Mouse (Mus musculus): Measurements from ENCODE around the gene Aim2. TPM values are rescaled to one million over a fixed set of nuclear protein-coding genes. Genes with fewer than 3 reads are reported as not detected.

The Aim2 gene
- polyA plus RNA-seq, 1 experiment = 1.8 TPM

DNA sequence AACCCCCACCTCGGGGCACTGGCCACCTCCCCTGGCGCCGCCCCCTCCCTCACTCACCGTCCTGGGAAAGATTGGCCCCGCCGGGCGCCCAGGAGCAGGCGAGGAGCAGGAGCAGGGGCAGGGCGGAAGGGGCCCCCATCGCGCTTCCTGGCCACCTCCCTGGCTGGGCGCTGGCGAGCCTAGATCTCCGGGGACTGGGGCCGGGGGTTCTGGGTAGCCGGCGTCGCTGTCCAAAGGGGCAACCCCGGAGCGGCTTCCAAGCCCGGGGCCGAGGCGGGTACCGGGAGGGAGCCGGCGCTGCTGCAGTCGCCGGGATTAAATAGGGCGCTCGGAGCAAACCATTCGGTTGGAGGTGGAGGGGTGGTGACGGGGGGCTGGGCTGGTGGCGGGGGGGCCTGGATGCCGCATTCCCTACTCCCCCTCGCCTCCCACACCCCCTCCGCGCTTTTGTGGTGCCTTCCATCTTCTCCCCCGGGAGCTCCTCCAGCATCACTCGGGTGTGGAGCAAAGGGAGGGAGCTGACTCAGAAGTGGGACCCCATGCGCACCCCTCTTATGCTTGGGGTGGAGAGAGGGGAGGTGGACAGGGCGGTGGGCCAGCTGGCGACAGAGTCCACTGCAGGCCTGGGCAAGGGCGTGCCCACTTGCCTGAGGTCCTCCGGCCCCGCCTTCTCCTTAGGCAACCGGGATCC, 16.8 kb downstream of the Aim2 start, which contains the start of gene Cadm3:
TSS of gene Cadm3 (minus strand) at position 340 of the 691 bp plus-strand sequence.
- no peaks in the 10 kb centered on the region for H3K4me1 ChIP-seq (ENCODE audit: control insufficient read depth, insufficient read depth, low read length)
- H3K4me3 ChIP-seq (ENCODE audit: insufficient read depth, low read depth, low read length) = no peak within 1 kb of the TSS
- no peaks in the 10 kb centered on the region for H3K36me3 ChIP-seq (ENCODE audit: control insufficient read depth, insufficient read depth, low read length)
- H3K27me3 ChIP-seq (replicated peaks; ENCODE audit: control insufficient read depth, insufficient read depth, low read length) = no peaks in the 10 kb centered on the region
- no peak within 1 kb of the TSS for H3K27ac ChIP-seq (ENCODE audit: insufficient read depth, low read depth, low read length)
- DNase-seq = no peak
- WGBS = 1% methylated on average over 46 of the region's 46 CpGs
- TF ChIP-seq POLR2A (IDR thresholded peaks at IDR 0.05; ENCODE audit: low read depth, low read length) (no peak), CTCF (conservative IDR thresholded peaks at IDR 0.05; ENCODE audit: insufficient read depth, insufficient read length, low read depth, low read length) (no peak)

DNA sequence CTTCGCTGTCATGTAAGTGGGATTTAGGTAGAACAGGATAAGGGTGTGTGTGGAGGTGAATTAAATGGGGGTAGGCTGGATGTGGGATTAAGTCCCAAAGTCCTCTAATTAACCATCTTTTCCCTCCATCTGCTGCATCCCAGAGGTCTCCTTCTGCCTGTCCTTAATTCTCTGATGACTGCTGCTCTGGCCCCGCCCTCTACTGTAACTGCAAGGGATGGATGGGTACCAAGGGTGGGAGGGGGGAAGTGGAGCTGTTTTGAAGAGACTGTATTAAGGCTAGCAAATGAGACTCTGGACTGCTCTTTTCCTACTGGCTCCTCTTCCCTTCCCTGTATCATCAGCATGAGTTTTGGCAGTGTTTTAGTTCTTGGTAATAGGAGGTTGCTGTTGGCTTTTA, 18.9 kb downstream of the Aim2 start:
- no peaks in the 10 kb centered on the region for H3K36me3 ChIP-seq (ENCODE audit: control insufficient read depth, insufficient read depth, low read length)
- no peak overlapping the region for H3K4me3 ChIP-seq (ENCODE audit: insufficient read depth, low read depth, low read length)
- no peaks in the 10 kb centered on the region for H3K4me1 ChIP-seq (ENCODE audit: control insufficient read depth, insufficient read depth, low read length)
- DNase-seq = no peak
- H3K27ac ChIP-seq (ENCODE audit: insufficient read depth, low read depth, low read length) = no peak overlapping the region
- no peak for TF ChIP-seq POLR2A (IDR thresholded peaks at IDR 0.05; ENCODE audit: low read depth, low read length)
- TF ChIP-seq CTCF (conservative IDR thresholded peaks at IDR 0.05; ENCODE audit: insufficient read depth, insufficient read length, low read depth, low read length) = no peak
- no peaks in the 10 kb centered on the region for H3K27me3 ChIP-seq (replicated peaks; ENCODE audit: control insufficient read depth, insufficient read depth, low read length)
- WGBS = 69% methylated on average over 2 of the region's 2 CpGs

DNA sequence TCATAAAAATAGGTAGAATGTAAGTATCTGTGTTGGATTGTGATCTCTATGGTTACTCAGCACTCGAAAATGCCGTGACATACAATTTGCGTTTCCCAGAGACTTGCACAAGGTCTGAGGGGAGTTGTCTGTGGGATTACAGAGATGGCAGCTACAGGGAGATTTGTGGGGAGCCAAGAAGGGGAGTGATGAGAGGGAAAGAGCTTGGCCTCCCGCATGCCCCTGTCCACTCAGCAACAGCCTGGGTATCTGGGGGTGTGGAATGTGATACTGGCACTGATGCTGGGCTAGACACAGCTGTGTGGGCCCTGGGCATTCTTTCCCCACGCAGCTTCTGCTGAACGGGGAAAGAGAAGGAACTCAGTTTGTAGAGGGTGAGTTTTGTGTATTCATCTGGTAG, 19.8 kb downstream of the Aim2 start:
- Histone ChIP-seq H3K36me3 (ENCODE audit: control insufficient read depth, insufficient read depth, low read length) (no peaks in the 10 kb centered on the region), H3K27ac (ENCODE audit: insufficient read depth, low read depth, low read length) (no peak overlapping the region), H3K27me3 (replicated peaks; ENCODE audit: control insufficient read depth, insufficient read depth, low read length) (no peaks in the 10 kb centered on the region), H3K4me3 (ENCODE audit: insufficient read depth, low read depth, low read length) (no peak overlapping the region), H3K4me1 (ENCODE audit: control insufficient read depth, insufficient read depth, low read length) (no peaks in the 10 kb centered on the region)
- 55% methylated on average over 6 of the region's 6 CpGs for WGBS
- no peak for DNase-seq
- TF ChIP-seq CTCF (conservative IDR thresholded peaks at IDR 0.05; ENCODE audit: insufficient read depth, insufficient read length, low read depth, low read length) (no peak), POLR2A (IDR thresholded peaks at IDR 0.05; ENCODE audit: low read depth, low read length) (no peak)

DNA sequence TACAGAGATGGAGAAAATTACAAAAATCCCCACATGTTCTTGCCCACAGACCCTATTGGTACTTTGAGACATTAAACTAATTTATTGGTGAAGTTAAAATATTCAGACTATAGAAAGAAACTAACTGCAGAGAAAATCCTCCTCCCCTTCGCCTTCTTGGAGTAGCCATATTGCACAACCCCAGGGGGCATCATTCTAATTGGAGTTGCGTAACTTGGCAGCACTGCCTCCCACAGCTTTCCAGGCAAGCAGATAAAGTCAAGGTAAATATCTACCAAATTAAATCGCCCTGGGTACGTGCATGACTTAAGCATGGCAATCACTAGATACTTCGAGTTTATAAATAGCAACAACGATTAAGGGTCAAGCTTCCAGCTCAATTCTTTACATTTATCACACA, 20.9 kb downstream of the Aim2 start:
- H3K27ac ChIP-seq (ENCODE audit: insufficient read depth, low read depth, low read length) = no peak overlapping the region
- H3K36me3 ChIP-seq (ENCODE audit: control insufficient read depth, insufficient read depth, low read length) = no peaks in the 10 kb centered on the region
- no peak overlapping the region for H3K4me3 ChIP-seq (ENCODE audit: insufficient read depth, low read depth, low read length)
- 78% methylated on average over 6 of the region's 6 CpGs for WGBS
- DNase-seq = no peak
- no peaks in the 10 kb centered on the region for H3K4me1 ChIP-seq (ENCODE audit: control insufficient read depth, insufficient read depth, low read length)
- TF ChIP-seq CTCF (conservative IDR thresholded peaks at IDR 0.05; ENCODE audit: insufficient read depth, insufficient read length, low read depth, low read length) (no peak), POLR2A (IDR thresholded peaks at IDR 0.05; ENCODE audit: low read depth, low read length) (no peak)
- H3K27me3 ChIP-seq (replicated peaks; ENCODE audit: control insufficient read depth, insufficient read depth, low read length) = no peaks in the 10 kb centered on the region

DNA sequence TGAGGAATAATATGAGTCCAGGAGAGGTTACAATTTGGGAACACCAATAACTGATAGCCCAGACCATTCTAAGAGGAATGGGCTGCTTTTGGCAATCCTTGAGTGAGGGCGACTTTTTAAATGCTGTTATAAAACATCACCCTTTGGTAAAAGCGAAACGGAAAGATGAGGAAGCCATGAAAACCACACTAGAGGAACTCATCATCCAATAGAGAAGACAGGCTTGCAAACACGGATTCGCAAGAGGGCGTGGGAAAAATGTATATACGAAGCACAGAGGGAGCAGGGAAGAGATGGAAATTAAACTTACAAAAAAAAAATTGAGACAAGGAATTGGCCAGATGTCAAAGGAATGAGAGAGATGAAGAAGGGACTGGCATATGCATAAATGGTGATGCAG, 23.3 kb downstream of the Aim2 start:
- Histone ChIP-seq H3K4me1 (ENCODE audit: control insufficient read depth, insufficient read depth, low read length) (no peaks in the 10 kb centered on the region), H3K36me3 (ENCODE audit: control insufficient read depth, insufficient read depth, low read length) (no peaks in the 10 kb centered on the region), H3K27me3 (replicated peaks; ENCODE audit: control insufficient read depth, insufficient read depth, low read length) (no peaks in the 10 kb centered on the region), H3K4me3 (ENCODE audit: insufficient read depth, low read depth, low read length) (no peak overlapping the region), H3K27ac (ENCODE audit: insufficient read depth, low read depth, low read length) (no peak overlapping the region)
- DNase-seq = no peak
- TF ChIP-seq POLR2A (IDR thresholded peaks at IDR 0.05; ENCODE audit: low read depth, low read length) = no peak
- no peak for TF ChIP-seq CTCF (conservative IDR thresholded peaks at IDR 0.05; ENCODE audit: insufficient read depth, insufficient read length, low read depth, low read length)
- 80% methylated on average over 7 of the region's 7 CpGs for WGBS

DNA sequence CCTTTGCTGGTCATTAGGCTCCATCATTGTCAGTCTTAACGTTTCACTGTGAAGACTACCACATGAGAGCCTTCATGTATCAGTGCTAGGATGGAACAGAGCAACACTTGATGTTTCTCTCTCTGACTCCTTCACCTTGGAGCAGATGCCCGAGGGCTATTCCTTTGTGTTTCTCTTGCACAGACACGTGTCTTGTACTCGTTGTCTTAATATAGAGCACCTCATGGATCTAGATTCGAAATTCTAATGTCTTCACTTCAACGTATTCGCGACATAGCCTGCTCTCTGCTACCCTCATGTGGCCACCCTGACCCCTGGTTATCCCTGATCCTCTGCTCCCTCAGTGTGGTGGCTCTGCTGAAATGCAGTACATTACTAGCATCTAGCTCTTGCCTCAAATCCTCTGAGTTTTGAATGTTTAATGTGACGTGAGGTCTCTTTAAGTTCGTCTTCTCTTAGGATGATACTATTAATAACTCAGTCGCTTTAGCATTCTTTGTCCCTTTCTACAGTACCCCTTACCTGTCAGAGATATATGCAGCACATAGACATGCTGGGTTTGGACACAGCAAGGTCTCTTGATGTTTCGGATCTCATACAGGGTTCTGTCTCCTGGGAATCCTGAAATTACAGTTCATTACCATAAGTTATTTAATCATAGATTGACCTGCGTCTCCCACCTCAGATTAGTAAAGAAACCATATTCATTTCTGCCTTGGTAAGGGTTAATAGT, 26.9 kb downstream of the Aim2 start:
- H3K4me3 ChIP-seq (ENCODE audit: insufficient read depth, low read depth, low read length) = no peak overlapping the region
- H3K36me3 ChIP-seq (ENCODE audit: control insufficient read depth, insufficient read depth, low read length) = no peaks in the 10 kb centered on the region
- 30% methylated on average over 13 of the region's 13 CpGs for whole genome bisulfite sequencing
- TF ChIP-seq POLR2A (IDR thresholded peaks at IDR 0.05; ENCODE audit: low read depth, low read length) (no peak), CTCF (conservative IDR thresholded peaks at IDR 0.05; ENCODE audit: insufficient read depth, insufficient read length, low read depth, low read length) (peak; percentile 82)
- peak; percentile 19 for DNase-seq
- H3K27me3 ChIP-seq (replicated peaks; ENCODE audit: control insufficient read depth, insufficient read depth, low read length) = no peaks in the 10 kb centered on the region
- H3K4me1 ChIP-seq (ENCODE audit: control insufficient read depth, insufficient read depth, low read length) = no peaks in the 10 kb centered on the region
- H3K27ac ChIP-seq (ENCODE audit: insufficient read depth, low read depth, low read length) = no peak overlapping the region

DNA sequence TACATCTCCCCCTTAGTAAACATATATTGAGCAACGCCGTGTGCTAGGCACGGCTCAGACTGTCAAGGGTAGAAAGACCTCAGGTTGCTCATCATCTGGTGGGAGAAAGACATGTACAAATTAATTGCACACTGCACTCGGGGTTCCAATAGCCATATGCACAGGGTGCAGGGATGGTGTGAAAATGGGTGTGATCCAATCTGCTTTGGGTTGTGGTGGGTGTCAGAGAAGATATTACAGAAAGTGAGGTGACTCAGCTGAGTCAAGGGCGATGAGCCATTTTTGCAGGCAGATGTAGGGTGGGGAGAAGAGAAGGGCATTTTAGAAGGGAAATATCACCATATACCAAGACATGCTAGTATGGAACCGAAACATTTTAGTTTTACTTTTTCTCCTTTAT, 30.8 kb downstream of the Aim2 start:
- 84% methylated on average over 6 of the region's 6 CpGs for WGBS
- Histone ChIP-seq H3K4me3 (ENCODE audit: insufficient read depth, low read depth, low read length) (no peak overlapping the region), H3K4me1 (ENCODE audit: control insufficient read depth, insufficient read depth, low read length) (no peaks in the 10 kb centered on the region), H3K36me3 (ENCODE audit: control insufficient read depth, insufficient read depth, low read length) (no peaks in the 10 kb centered on the region), H3K27me3 (replicated peaks; ENCODE audit: control insufficient read depth, insufficient read depth, low read length) (no peaks in the 10 kb centered on the region), H3K27ac (ENCODE audit: insufficient read depth, low read depth, low read length) (no peak overlapping the region)
- TF ChIP-seq CTCF (conservative IDR thresholded peaks at IDR 0.05; ENCODE audit: insufficient read depth, insufficient read length, low read depth, low read length) (no peak), POLR2A (IDR thresholded peaks at IDR 0.05; ENCODE audit: low read depth, low read length) (no peak)
- DNase-seq = no peak
